Mouse (Mus musculus): Measurements from ENCODE around the gene Fzd4.

Gene Fzd4

DNA sequence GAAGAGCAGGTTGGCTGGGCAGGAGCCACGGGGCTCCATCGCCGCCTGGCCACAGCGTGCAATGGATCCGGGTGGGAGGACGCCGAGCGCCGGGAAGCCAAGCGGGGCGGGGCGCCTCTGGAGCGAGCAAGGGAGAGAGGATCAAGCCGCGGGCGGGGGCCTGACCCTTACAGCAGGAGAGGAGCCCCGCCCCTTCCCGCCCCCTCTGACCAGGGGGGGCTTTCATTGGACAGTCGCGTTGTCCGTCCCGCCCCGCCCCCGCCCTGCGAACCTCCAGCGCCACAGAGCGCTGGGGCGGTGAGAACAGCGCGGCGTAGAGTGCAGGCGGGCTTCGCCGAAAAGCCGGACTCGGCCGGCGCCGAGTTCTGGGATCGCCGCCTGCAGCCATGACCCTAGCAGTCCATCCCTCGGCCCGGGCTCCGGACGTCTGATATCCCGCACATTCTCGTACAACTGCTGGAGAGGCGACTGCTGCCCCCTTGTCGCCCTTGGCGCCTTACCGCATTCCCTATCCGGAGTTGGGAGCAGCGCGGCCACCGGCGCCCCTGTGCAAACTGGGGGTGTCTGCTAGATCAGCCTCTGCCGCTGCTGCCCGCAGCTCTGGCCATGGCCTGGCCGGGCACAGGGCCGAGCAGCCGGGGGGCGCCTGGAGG is at the start of gene Fzd4, which contains the start of gene Tmem135:
Gene Fzd4 (plus strand): TSS at position 275 of the 653 bp plus-strand sequence.
Gene Tmem135 (minus strand): TSS at position 142 of the 653 bp plus-strand sequence.
- peak; percentile 95 for DNase-seq

- no peak for DNase-seq
These were observed 48.5 kb upstream of the Fzd4 start for GRCm38 (mm10) chr7:89355519-89356255.

DNA sequence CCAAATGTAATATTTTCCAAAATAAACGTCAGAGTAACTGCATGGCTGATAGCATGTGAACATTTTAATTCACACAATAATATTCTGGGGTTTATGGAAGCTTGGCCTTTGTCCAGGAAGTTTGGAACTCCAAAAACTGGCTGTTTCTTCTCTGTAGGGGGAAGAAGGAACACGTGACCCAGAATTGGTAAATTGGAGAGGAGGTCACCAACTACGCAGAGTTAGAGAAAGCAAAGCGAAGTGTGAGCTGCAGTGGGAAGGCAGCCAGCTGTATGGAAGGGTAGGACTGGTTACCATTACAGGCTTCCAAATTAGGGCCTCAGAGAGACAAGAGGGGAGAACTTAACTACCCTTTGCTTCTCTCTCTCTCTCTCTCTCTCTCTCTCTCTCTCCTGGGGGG is 47.8 kb upstream of the Fzd4 start:
- no peak for DNase-seq

DNA sequence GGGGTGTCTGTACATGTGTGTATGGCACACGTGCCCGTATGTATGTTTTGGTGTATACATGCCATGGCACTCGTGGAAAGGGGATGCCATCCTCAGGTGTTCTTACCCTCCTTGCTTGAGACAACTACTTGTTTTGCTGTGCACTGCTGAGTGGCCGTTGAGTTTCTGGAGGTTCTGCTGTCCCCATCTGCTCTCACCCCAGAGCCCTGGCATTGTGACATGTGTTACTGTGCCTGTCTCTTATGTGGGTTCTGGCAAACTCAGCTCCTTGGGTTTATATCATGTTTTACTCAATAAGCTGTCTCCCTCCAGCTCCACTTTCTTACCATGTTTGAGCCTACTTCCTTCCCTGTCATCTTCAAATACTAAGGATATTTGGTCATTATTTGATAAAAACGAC is 40.2 kb upstream of the Fzd4 start:
- no peak for DNase-seq

- DNase-seq, result peak; percentile 31
These were observed 38.8 kb upstream of the Fzd4 start for GRCm38 (mm10) chr7:89365135-89365880.

GRCm38 (mm10) chr7:89367643-89368042 is 36.5 kb upstream of the Fzd4 start:
- no peak for DNase-seq

DNA sequence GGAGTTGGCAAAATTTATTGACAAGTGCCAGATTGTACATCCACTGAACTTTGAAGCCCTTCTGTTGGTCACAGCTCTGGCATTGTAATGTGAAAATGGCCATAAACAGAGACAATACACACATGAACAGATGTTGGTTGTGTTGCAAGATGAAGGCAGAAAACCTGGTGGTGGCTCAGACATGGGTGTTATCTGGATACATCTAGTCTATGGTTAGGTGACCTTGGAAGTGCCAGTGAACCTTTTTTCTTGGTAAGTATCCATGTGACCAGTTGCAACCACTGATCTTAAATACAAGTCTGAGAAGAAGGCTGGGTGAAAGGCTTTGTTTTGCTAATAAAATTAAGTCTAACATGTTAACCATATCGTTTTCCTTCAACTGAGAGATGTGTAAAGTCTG is 34.1 kb upstream of the Fzd4 start:
- DNase-seq, result no peak

DNA sequence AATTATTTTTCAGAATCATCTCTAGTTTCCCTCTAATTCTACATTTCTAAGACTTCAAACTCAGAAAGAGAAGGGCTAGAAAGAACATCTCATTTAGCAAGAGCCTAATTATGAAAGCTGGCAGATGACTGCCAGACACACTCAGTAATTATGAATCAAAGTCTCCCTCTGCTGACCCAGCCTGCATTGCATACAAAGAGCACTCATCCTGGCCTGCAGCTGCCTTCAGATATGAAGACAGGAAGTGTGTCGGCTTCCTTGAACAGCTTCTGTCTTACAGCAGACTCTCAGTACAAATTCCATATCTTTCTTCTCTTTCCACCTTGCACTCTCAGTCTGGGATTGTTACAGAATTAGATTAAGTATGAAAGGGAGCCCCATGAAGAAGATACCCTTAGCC is 33.2 kb upstream of the Fzd4 start:
- peak; percentile 47 for DNase-seq

GRCm38 (mm10) chr7:89371623-89372295 is 32.4 kb upstream of the Fzd4 start:
- no peak for DNase-seq

DNA sequence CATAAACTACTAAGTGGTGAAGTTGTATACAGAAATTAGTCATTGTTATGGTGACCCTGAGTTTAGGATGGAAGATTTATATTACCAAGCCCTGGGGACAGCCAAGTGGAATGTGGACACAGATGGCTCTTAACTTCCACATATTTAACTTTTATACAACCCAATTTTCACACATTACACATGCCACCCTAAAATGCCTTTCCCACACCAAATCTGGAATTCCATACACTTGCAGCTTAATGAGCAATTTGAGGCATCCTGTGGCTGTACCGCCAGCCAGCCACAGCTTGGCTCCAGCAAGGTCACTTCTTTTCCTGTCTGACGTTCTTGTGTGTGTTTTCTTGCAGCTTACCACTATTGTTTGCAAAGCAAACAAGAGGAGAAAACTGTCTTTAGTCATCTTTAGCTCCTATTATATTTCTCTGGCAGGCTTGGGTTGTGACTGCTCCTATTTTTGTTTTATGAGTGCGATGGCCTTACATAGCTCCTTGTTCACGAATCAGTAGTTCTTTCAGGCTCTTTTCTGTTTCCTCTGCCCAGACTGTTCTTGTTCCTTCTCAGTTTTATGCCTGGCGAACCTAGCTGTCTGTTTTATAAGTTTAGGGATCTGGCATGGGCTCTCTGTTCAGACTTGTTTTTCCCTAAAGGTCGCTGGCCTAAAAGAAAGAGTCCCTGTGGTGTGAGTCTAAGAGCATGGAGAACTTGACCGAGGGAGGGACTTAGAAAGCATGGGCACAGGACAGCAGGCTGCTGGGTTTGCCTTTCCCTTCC is 23.0 kb upstream of the Fzd4 start:
- no peak for DNase-seq

GRCm38 (mm10) chr7:89382892-89383291 is 21.3 kb upstream of the Fzd4 start:
- DNase-seq, result no peak

GRCm38 (mm10) chr7:89388981-89389380 is 15.2 kb upstream of the Fzd4 start:
- DNase-seq, result no peak

DNA sequence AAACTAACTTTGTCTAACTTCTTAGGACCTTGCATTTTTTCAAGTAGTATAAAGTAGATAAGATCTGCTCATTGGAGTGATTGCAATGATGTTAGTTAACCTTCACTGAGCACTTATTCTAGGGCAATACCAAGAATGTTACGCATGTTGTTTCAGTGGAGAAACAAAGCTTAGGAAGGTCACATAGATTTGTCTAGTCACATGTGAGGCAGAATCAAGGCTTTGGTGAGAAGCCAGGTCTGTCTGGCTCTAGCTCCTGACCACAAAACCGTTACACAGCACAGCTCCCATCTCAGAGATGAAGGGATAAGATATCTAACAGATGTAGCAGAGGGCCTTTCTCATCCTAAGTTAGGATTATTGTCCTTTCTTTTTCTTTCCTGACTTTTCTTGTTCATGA is 13.5 kb upstream of the Fzd4 start:
- DNase-seq, result no peak

GRCm38 (mm10) chr7:89391281-89391680 is 12.9 kb upstream of the Fzd4 start:
- no peak for DNase-seq

DNA sequence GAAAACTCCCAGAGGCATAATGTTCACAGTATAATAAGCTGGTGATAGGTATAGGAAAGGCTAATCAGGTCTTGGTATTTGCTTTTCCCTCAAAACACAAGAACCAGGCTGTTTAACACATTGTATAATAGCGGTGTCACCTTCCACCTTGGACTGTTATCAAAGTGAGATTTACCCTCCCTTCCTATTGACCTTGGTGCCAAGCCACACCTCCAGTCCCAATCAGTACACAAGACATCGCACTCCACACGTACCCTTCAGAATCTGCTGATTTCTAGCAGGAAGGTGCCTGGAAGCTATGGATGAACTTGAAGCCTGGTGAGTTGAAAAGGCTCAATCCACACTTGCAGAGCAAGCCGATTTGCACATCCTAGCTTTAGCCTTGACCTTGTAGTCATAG is 12.3 kb upstream of the Fzd4 start:
- no peak for DNase-seq

DNA sequence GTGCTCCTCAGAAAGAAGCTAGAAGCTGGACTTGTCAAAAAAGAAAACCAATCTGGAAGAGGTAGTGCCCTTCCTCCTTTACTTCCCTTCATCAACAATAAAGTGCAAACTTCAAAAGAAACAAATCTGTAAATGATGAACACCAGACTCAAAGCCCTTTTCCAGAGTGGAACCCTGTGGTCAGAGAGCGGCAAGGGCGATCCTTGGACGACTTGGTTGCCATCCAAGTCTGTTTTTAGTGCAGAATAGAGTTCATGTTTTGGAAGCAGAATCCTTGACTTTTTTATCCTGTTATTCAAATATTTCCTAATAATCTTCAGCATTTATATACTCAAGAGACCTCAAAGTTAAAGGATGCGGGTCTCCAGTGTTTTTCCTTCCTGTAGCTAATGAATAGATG is 11.8 kb upstream of the Fzd4 start:
- no peak for DNase-seq

GRCm38 (mm10) chr7:89392825-89393224 is 11.3 kb upstream of the Fzd4 start:
- DNase-seq, result no peak

GRCm38 (mm10) chr7:89395399-89395798 is 8.8 kb upstream of the Fzd4 start:
- no peak for DNase-seq

DNA sequence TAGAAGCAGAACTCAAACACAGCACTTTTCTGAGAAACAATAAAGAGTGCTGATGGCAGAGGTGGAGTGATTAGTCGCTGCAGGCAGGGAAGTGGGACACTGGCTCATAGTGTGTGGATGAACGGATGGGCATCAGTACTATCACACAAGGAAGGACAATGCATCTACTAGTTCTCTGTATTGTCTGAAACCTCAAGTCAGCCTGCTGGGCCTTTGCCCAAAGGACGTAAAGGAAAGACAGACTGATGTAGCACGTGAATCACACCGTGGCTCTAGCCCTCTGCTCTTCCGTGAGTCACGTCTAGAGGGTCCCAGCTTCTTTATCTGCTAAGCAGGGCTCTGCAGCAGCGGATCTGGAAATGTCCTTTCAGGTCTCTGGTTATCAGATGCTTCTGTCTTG is 7.8 kb upstream of the Fzd4 start:
- no peak for DNase-seq

DNA sequence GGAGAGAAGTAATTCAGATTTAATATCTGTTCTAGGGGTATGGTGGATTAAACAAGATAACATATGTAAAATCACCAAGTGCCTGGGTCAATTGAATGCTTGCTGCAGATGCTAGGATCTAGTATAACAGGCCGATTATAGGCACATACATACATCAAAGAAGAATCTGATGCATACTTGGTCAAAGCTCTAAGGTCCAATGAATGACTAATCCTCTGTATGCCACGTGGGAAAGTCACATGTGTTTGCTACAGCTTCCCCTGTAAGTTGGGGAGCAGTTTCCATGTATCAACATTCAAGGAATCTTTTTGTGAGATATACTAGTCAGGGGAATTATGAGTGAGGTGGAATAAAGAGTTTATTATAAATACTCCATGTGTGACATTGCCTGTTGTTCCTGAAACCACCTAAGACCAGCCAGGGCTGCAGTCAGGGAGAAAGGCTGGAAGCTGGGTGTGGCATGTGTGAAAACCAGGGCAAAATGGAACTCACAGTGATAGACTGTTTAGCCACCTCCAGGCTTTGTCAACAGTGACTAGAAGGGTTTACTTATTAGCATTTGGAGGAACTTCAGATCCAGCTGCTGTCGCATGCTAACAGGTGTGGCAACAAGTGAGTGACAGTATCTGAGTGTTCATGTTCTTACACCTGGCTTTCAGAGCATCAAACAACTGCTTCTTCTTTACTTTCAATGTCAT is 6.2 kb upstream of the Fzd4 start:
- DNase-seq, result no peak

- DNase-seq, result no peak
These were observed 3.4 kb upstream of the Fzd4 start for GRCm38 (mm10) chr7:89400721-89401120.

Measured in layer of hippocampus, adult 9-11 months (tissue).